Mouse (Mus musculus) cortical plate, adult 2 months (tissue): ENCODE measurements around the gene Olfr1513.

Source experiments
- CTCF ChIP-seq: fragments of 200-500 bp; IDR thresholded peaks from 2 replicates; pipeline ENCODE4 v1.5.1; 2011; ENCODE audit warnings: mild to moderate bottlenecking, control low read depth, low read length; ENCODE audit not compliant: insufficient read depth; ENCODE audit errors: extremely low read depth
- POLR2A ChIP-seq: fragments of 200-500 bp; IDR thresholded peaks from 2 replicates; pipeline ENCODE4 v1.6.1; 2011; ENCODE audit warnings: mild to moderate bottlenecking, low read length, control low read depth; ENCODE audit not compliant: insufficient read depth; ENCODE audit errors: extremely low read depth

GRCm38 (mm10) chr14:52332171-52332570 lies 24.0 kb downstream of the Olfr1513 start:
- TF ChIP-seq CTCF, result no peak
- TF ChIP-seq POLR2A, result no peak
